Mouse (Mus musculus) adrenal gland, postnatal 4 days (tissue): ENCODE measurements around the gene Alg1. TPM values are rescaled to one million over a fixed set of nuclear protein-coding genes. Genes with fewer than 3 reads are reported as not detected.

Experiments used
- microRNA-seq: library from miRNA; unstranded; fragments of <30 nt; microRNA quantifications from one replicate; pipeline ENCODE4 v1.2.0, GENCODE M21; 2021
- total RNA-seq, 2 experiments: library from RNA; stranded (reverse); gene quantifications; 2 replicates each; pipeline ENCODE4 v1.2.3; 2021

Gene Alg1
- total RNA-seq, 2 experiments from 2014 or later: 36.0 to 38.8 TPM

Small RNA genes lying within 50 kb of the gene (microRNA-seq; reads per million reads assigned to microRNA genes)
- not detected for gene Gm23689
- not detected for gene Gm26095
- gene Mir6364: not detected

Other genes starting within 250 kb of the Alg1 start
- under 1 TPM in 1 of 2 experiments, not detected in 1; 0.22 TPM for gene Sept12, start 235.8 kb upstream of the Alg1 start, total RNA-seq
- gene Smim22, start 226.3 kb upstream of the Alg1 start, total RNA-seq: 1 to 10 TPM in 1 of 2 experiments, not detected in 1; 2.2 TPM
- gene Rogdi, start 220.1 kb upstream of the Alg1 start, total RNA-seq: 10 to 100 TPM; 54.6 to 55.0 TPM
- 100 to 1,000 TPM; 110 to 111 TPM for gene Glyr1, start 183.8 kb upstream of the Alg1 start, total RNA-seq
- gene Ubn1, start 183.6 kb upstream of the Alg1 start, total RNA-seq: 10 to 100 TPM; 41.2 to 43.4 TPM
- 1 to 10 TPM; 1.9 to 2.9 TPM for gene Ppl, start 101.2 kb upstream of the Alg1 start, total RNA-seq
- under 1 TPM; 0.34 to 0.40 TPM for gene Sec14l5, start 86.5 kb upstream of the Alg1 start, total RNA-seq
- 10 to 100 TPM; 23.0 to 25.2 TPM for gene Nagpa, start 29.6 kb upstream of the Alg1 start, total RNA-seq
- gene AU021092, start 11.3 kb upstream of the Alg1 start, total RNA-seq: 10 to 100 TPM; 17.6 to 23.8 TPM
- 10 to 100 TPM; 30.8 to 41.5 TPM for gene Eef2kmt, start 22.4 kb downstream of the Alg1 start, total RNA-seq